In the genomic region with DNA sequence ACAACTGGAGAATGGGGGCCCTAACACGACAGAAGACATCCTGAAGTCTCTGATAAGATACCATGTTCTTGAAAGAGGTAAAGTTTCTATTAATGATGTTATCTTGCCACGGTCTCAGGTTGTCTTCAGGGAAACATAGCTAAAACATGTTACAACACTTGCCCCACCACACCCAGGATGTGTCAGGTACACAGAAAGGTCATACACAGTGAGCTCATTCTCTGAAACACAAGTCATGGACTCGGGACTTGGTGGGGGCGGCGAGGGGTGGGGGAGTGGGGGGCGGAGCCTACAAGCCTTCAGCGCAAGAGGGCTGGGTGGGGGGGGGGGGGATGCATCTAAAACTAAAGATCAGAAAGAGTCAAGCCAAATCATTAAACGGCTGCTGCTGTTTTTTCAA, we compare ENCODE assay signal across 8 mouse cellular contexts. TPM values are rescaled to one million over a fixed set of nuclear protein-coding genes. Genes with fewer than 3 reads are reported as not detected.
A peak's percentile ranks its signal among the peaks of the same experiment; 100 is the strongest.
DNase-seq lines count a peak whose midpoint lies in the region; ATAC-seq and TF ChIP-seq lines count a peak whose summit lies in the region.

No protein-coding gene starts in this region.

- dilution Hi-C loops in CH12.LX (cut with MboI; ENCODE audit: extremely low pct_ligation_motif_present, extremely low pct_unique_long_range_greater_than_20kb, low sequenced_read_pairs): no loop called here

- H3K9me3 ChIP-seq in CH12.LX (replicated peaks; ENCODE audit: low read length): no peaks in the 10 kb centered on the region
- H3K9me3 ChIP-seq in hindbrain, embryonic 16.5 days (ENCODE audit: control insufficient read depth, low read length): no peaks in the 10 kb centered on the region
- no peaks in the 10 kb centered on the region for H3K9me3 ChIP-seq in stomach, embryonic 16.5 days (replicated peaks; ENCODE audit: control insufficient read depth, low read length)

- H3K79me2 ChIP-seq in CH12.LX (replicated peaks; ENCODE audit: control insufficient read depth, extremely low read depth, insufficient read depth, poor library complexity, severe bottlenecking): no peaks in the 10 kb centered on the region

- peaks cover 0 to 6% of the 10 kb centered on the region in 2 experiments; a peak in 1 of 4 replicates for H3K4me1 ChIP-seq in CH12.LX (ENCODE audit: control insufficient read depth in 1 of 2, insufficient read depth in 2 of 2)
- peaks cover 9% of the 10 kb centered on the region for H3K4me1 ChIP-seq in embryonic fibroblast, embryonic 13.5 days (ENCODE audit: control insufficient read depth, insufficient read depth, low read length)
- no peaks in the 10 kb centered on the region for H3K4me1 ChIP-seq in hindbrain, embryonic 16.5 days (ENCODE audit: control insufficient read depth, insufficient read depth, low read depth, low read length)
- H3K4me1 ChIP-seq in stomach, embryonic 16.5 days (ENCODE audit: control insufficient read depth, insufficient read depth, low read length): no peaks in the 10 kb centered on the region

- H3K27ac ChIP-seq in CH12.LX (ENCODE audit: insufficient read depth, low read depth): no peak overlapping the region
- peak overlapping the region; percentile 82 for H3K27ac ChIP-seq in embryonic fibroblast, embryonic 13.5 days (ENCODE audit: insufficient read depth, low read length)
- H3K27ac ChIP-seq in hindbrain, embryonic 16.5 days (ENCODE audit: low read depth, low read length): no peak overlapping the region
- H3K27ac ChIP-seq in stomach, embryonic 16.5 days (ENCODE audit: low read length): peak overlapping the region; percentile 97

- peak; percentile 30 for DNase-seq in A20 (ENCODE audit: low read depth, low spot score)
- DNase-seq in CH12.LX (ENCODE audit: extremely low read depth): peak; percentile 46
- peak; percentile 7 for DNase-seq in lung, postnatal 10 days
- DNase-seq in ovary, postnatal 36 days (ENCODE audit: low spot score): no peak
- no peak for DNase-seq in ovary, adult 18-20 months (ENCODE audit: low spot score)

- H3K27me3 ChIP-seq in CH12.LX (replicated peaks): no peaks in the 10 kb centered on the region
- no peaks in the 10 kb centered on the region for H3K27me3 ChIP-seq in hindbrain, embryonic 16.5 days (replicated peaks; ENCODE audit: control insufficient read depth, insufficient read depth, low read length)
- H3K27me3 ChIP-seq in stomach, embryonic 16.5 days (ENCODE audit: control insufficient read depth, insufficient read depth, low read length): no peaks in the 10 kb centered on the region

- peaks cover 0 to 2% of the 10 kb centered on the region in 2 experiments for H3K36me3 ChIP-seq in CH12.LX (replicated peaks in 1 of 2; ENCODE audit: control insufficient read depth in 1 of 2, insufficient read depth in 1 of 2, low read length in 1 of 2)
- no peaks in the 10 kb centered on the region for H3K36me3 ChIP-seq in hindbrain, embryonic 16.5 days (ENCODE audit: control insufficient read depth, insufficient read depth, low read length)
- no peaks in the 10 kb centered on the region for H3K36me3 ChIP-seq in stomach, embryonic 16.5 days (ENCODE audit: control insufficient read depth, insufficient read depth, low read length)

- in situ Hi-C loops in CH12.LX (cut with MboI; ENCODE audit: low pct_ligation_motif_present, low pct_unique_long_range_greater_than_20kb, low sequenced_read_pairs): no loop called here

- WGBS in hindbrain, embryonic 16.5 days: 13% methylated on average over 8 of the region's 8 CpGs
- WGBS in stomach, embryonic 16.5 days: 4% methylated on average over 8 of the region's 8 CpGs

- H3K4me3 ChIP-seq in CH12.LX (replicated peaks in 1 of 3; ENCODE audit: low read depth in 2 of 3, low read length in 2 of 3, poor library complexity in 1 of 3): peak overlapping the region; percentile 58 to 61 (median 60)
- H3K4me3 ChIP-seq in embryonic fibroblast, embryonic 13.5 days (ENCODE audit: insufficient read depth, low read length): peak overlapping the region; percentile 62
- H3K4me3 ChIP-seq in hindbrain, embryonic 16.5 days (ENCODE audit: low read length): peak overlapping the region; percentile 48
- H3K4me3 ChIP-seq in stomach, embryonic 16.5 days (replicated peaks; ENCODE audit: low read length): peak overlapping the region; percentile 70

- peak overlapping the region; percentile 28 for H3K9ac ChIP-seq in CH12.LX (ENCODE audit: insufficient read depth, low read depth)
- no peak overlapping the region; the same call in 1 of the 2 replicates for H3K9ac ChIP-seq in hindbrain, embryonic 16.5 days (ENCODE audit: low read depth, low read length)
- H3K9ac ChIP-seq in stomach, embryonic 16.5 days (ENCODE audit: low read length): peak overlapping the region; percentile 78

- H3K4me2 ChIP-seq in CH12.LX (ENCODE audit: insufficient read depth, low read depth, poor library complexity, severe bottlenecking): peak overlapping the region; percentile 79
- H3K4me2 ChIP-seq in hindbrain, embryonic 16.5 days (ENCODE audit: low read length): peak overlapping the region; percentile 86
- peak overlapping the region; percentile 74 for H3K4me2 ChIP-seq in stomach, embryonic 16.5 days (ENCODE audit: low read depth, low read length)

- no peak for TF ChIP-seq POLR2A in CH12.LX (IDR thresholded peaks at IDR 0.05; ENCODE audit: low read depth, low read length)
- no peak for TF ChIP-seq POLR2A in embryonic fibroblast, embryonic 13.5 days (IDR thresholded peaks at IDR 0.05; ENCODE audit: low read depth, low read length)

- no peak for ATAC-seq in hindbrain, embryonic 16.5 days
- ATAC-seq in stomach, embryonic 16.5 days (ENCODE audit: insufficient read depth, low FRiP score): peak; percentile 54

- TF ChIP-seq CTCF in CH12.LX (conservative IDR thresholded peaks at IDR 0.05 in 1 of 2, IDR thresholded peaks at IDR 0.05 in 1 of 2; ENCODE audit: low read depth in 2 of 2, low read length in 2 of 2): no peak
- no peak for TF ChIP-seq CTCF in embryonic fibroblast, embryonic 13.5 days (IDR thresholded peaks at IDR 0.05; ENCODE audit: borderline replicate concordance, insufficient read depth, low read length)

- TF ChIP-seq EP300 in CH12.LX (IDR thresholded peaks at IDR 0.05; ENCODE audit: low read length): no peak

- no peak for TF ChIP-seq RAD21 in CH12.LX (IDR thresholded peaks at IDR 0.05; ENCODE audit: low read depth, low read length)

TF ChIP-seq in CH12.LX, 34 proteins besides CTCF, POLR2A, EP300 and RAD21:
- TF ChIP-seq E2F4 (IDR thresholded peaks at IDR 0.05; ENCODE audit: insufficient replicate concordance, low read depth, low read length): no peak
- TF ChIP-seq ZC3H11A (IDR thresholded peaks at IDR 0.05; ENCODE audit: low read depth, low read length): no peak
- no peak for TF ChIP-seq MYC (IDR thresholded peaks at IDR 0.05; ENCODE audit: low read depth, low read length)
- TF ChIP-seq MAFK (IDR thresholded peaks at IDR 0.05; ENCODE audit: insufficient replicate concordance, low read length): no peak
- no peak for TF ChIP-seq CHD1 (IDR thresholded peaks at IDR 0.05; ENCODE audit: low read depth, low read length)
TF ChIP-seq in CH12.LX: peak in this region for 0.

RNA-seq across cellular contexts. Expression of a gene that starts 38.7 kb away (rescaled TPM):
- total RNA-seq in CH12.LX (2012; rRNA removed) (13.1 and 15.3 TPM in 2 replicates), CH12.LX (2014; rRNA removed) (21.0 and 25.2 TPM in 2 replicates)
- 24.9 and 32.5 TPM in 2 replicates for polyA plus RNA-seq in CH12.LX (2012; ENCODE audit: insufficient read length, low read depth)
- polyA plus RNA-seq in embryonic fibroblast, embryonic 13.5 days (2011; ENCODE audit: insufficient read length, low read depth, missing spikeins): 136 and 175 TPM in 2 replicates
- polyA plus RNA-seq in hindbrain, embryonic 16.5 days (2015; fragmentation: Nextera tagmentation; extraction: Ambion mirVana): 6.9 and 10.4 TPM in 2 replicates
- polyA plus RNA-seq in stomach, embryonic 16.5 days (2015; fragmentation: Nextera tagmentation; extraction: Ambion mirVana): 65.1 and 77.2 TPM in 2 replicates

Comparison
In these comparisons a context has a peak if more than half of its experiments do, and no peak if none do; other contexts are left out.
1. DNase-seq: peak in A20 (single experiment), CH12.LX (single experiment) and lung, postnatal 10 days (single experiment); none in ovary, postnatal 36 days (single experiment) and ovary, adult 18-20 months (single experiment).
2. H3K27ac ChIP-seq: peak in embryonic fibroblast, embryonic 13.5 days (single experiment) and stomach, embryonic 16.5 days (single experiment); none in CH12.LX (single experiment) and hindbrain, embryonic 16.5 days (single experiment).
3. Peak in every context shown above with its lines, with median percentiles within 50 percentile points of each other: H3K4me2 ChIP-seq and H3K4me3 ChIP-seq.